23 mouse cellular contexts compared by ENCODE assay signal in the genomic region with DNA sequence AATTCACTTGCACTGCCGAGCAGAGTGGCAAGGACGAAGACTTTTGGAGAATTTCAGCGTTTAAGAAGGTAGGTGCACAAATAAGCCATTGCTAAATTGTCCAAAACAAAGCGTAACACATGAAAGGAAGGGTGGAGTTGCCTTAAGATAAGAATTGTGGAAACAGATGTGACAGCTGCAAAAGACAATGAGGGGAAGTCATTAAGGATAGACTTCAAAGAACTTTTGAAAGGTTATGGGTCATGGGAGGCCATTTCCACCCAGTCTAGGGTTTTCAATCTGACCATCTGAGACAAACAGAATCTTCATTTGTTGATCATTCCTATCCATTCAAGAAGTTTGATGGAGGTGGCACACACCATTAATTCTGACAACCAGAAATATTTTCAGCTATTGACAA.
DNase-seq lines count a peak whose midpoint lies in the region.
"Had no signal": no experiment of that assay in that cellular context is flagged by ENCODE, and none has a peak within 500 bp of the region (broad histone marks: within the 10 kb centered on the region; RNA-seq: fewer than 3 reads in every experiment).

No protein-coding gene starts in this region.

- WGBS in heart, embryonic 10.5 days = 54% methylated on average over 4 of the region's 4 CpGs

- DNase-seq in embryo, embryonic 10 days (ENCODE audit: low spot score) = peak; percentile 13
- DNase-seq in embryo, embryonic 11 days = no peak
- DNase-seq in heart, adult 9 months (ENCODE audit: low spot score in 2 of 2) = peak; percentile 38 to 56
- DNase-seq in heart, embryonic 10.5 days (ENCODE audit: low spot score) = no peak
- peak; percentile 8 for DNase-seq in kidney, postnatal 14 days
- no peak for DNase-seq in kidney, adult 18-20 months
- DNase-seq in 416B (ENCODE audit: low read depth) = peak; percentile 20
- no peak for DNase-seq in gastrocnemius, postnatal 25 days
- DNase-seq: adrenal gland, postnatal 14 days; cerebellum, adult 11 months; cerebellum, adult 9-10 months; cerebellum, postnatal 36 days; kidney, postnatal 25 days; right cerebral cortex, postnatal 25 days had no signal

- no peaks in the 10 kb centered on the region for H3K36me3 ChIP-seq in heart, embryonic 10.5 days
- H3K36me3 ChIP-seq: embryonic facial prominence, embryonic 10.5 days; embryonic facial prominence, embryonic 15.5 days; forebrain, embryonic 12.5 days; limb, embryonic 12.5 days; stomach, embryonic 15.5 days had no signal

- no peaks in the 10 kb centered on the region for H3K27me3 ChIP-seq in heart, embryonic 10.5 days (ENCODE audit: insufficient read depth, poor library complexity, severe bottlenecking)
- H3K27me3 ChIP-seq: embryonic facial prominence, embryonic 15.5 days; forebrain, embryonic 12.5 days; limb, embryonic 12.5 days; Patski; stomach, embryonic 15.5 days had no signal

- H3K27ac ChIP-seq in heart, embryonic 10.5 days = no peak overlapping the region
- H3K27ac ChIP-seq: embryonic facial prominence, embryonic 10.5 days; embryonic facial prominence, embryonic 15.5 days; forebrain, embryonic 12.5 days; hindbrain, embryonic 14.5 days; layer of hippocampus, adult 2 months; left cerebral cortex, adult 2 months; limb, embryonic 12.5 days; stomach, embryonic 15.5 days had no signal

- H3K9me3 ChIP-seq in heart, embryonic 10.5 days = no peaks in the 10 kb centered on the region
- H3K9me3 ChIP-seq: embryonic facial prominence, embryonic 10.5 days; embryonic facial prominence, embryonic 15.5 days; forebrain, embryonic 12.5 days; limb, embryonic 12.5 days; stomach, embryonic 15.5 days had no signal

- H3K4me3 ChIP-seq in heart, embryonic 10.5 days = no peak overlapping the region
- H3K4me3 ChIP-seq: embryonic facial prominence, embryonic 10.5 days; embryonic facial prominence, embryonic 15.5 days; forebrain, embryonic 12.5 days; layer of hippocampus, adult 2 months; left cerebral cortex, adult 2 months; limb, embryonic 12.5 days; stomach, embryonic 15.5 days had no signal

- H3K4me1 ChIP-seq in heart, embryonic 10.5 days = peaks cover 6% of the 10 kb centered on the region
- H3K4me1 ChIP-seq: embryonic facial prominence, embryonic 10.5 days; embryonic facial prominence, embryonic 15.5 days; forebrain, embryonic 12.5 days; limb, embryonic 12.5 days; stomach, embryonic 15.5 days had no signal

Comparison
In these comparisons a context has a peak if more than half of its experiments do, and no peak if none do; other contexts are left out.
1. DNase-seq: peak in embryo, embryonic 10 days (single experiment), heart, adult 9 months (2 of 2), kidney, postnatal 14 days (single experiment) and 416B (single experiment); none in embryo, embryonic 11 days (single experiment), heart, embryonic 10.5 days (single experiment), kidney, adult 18-20 months (single experiment) and gastrocnemius, postnatal 25 days (single experiment).